Mouse (Mus musculus) neural tube, embryonic 11.5 days (tissue): Measurements from ENCODE around the gene Ralbp1. TPM values are rescaled to one million over a fixed set of nuclear protein-coding genes. Genes with fewer than 3 reads are reported as not detected.

Source experiments
- ATAC-seq: fragments of 200-750 bp; cut with Nextera tagmentation; 2 replicates; pipeline ENCODE4 v1.8.0; 2017; ENCODE audit warnings: moderate number of reproducible peaks, mild to moderate bottlenecking, moderate TSS enrichment, moderate library complexity; ENCODE audit not compliant: insufficient read depth, low FRiP score, low TSS enrichment
- DNase-seq: peaks from one replicate; pipeline ENCODE4 v3.0.0-alpha.2; 2015; ENCODE audit warnings: low spot score
- H3K27ac ChIP-seq: fragments of 300-500 bp; sonication (generic); 2 replicates; pipeline ENCODE4 v1.5.1; 2014; ENCODE audit warnings: low read depth, mild to moderate bottlenecking, low read length
- H3K27me3 ChIP-seq: fragments of 300-500 bp; sonication (generic); 2 replicates; pipeline ENCODE4 v1.6.1; 2014; ENCODE audit warnings: mild to moderate bottlenecking, low read length, mixed read lengths; ENCODE audit not compliant: control insufficient read depth, insufficient read depth
- H3K36me3 ChIP-seq: fragments of 300-500 bp; sonication (generic); 2 replicates; pipeline ENCODE4 v1.6.1; 2014; ENCODE audit warnings: mild to moderate bottlenecking, low read length, moderate library complexity, mixed read lengths; ENCODE audit not compliant: control insufficient read depth, insufficient read depth
- H3K4me1 ChIP-seq: fragments of 300-500 bp; sonication (generic); 2 replicates; pipeline ENCODE4 v1.6.1; 2014; ENCODE audit warnings: low read length, mixed read lengths; ENCODE audit not compliant: control insufficient read depth, insufficient read depth
- H3K4me2 ChIP-seq: fragments of 300-500 bp; sonication (generic); 2 replicates; pipeline ENCODE4 v1.6.1; 2014; ENCODE audit warnings: low read depth, mild to moderate bottlenecking, moderate library complexity
- H3K4me3 ChIP-seq: fragments of 300-500 bp; sonication (generic); 2 replicates; pipeline ENCODE4 v1.5.1; 2014; ENCODE audit warnings: low read depth, low read length
- H3K9ac ChIP-seq: fragments of 300-500 bp; sonication (generic); 2 replicates; pipeline ENCODE4 v1.6.1; 2014; ENCODE audit warnings: mild to moderate bottlenecking, low read length
- H3K9me3 ChIP-seq: fragments of 300-500 bp; sonication (generic); 2 replicates; pipeline ENCODE4 v1.6.1; 2016; ENCODE audit warnings: low read length; ENCODE audit not compliant: control insufficient read depth
- WGBS: fragments of 180-500 bp; shearing (Covaris S2); extraction: QIAGEN DNeasy Blood & Tissue Kit; methylation state at CpG from one replicate; pipeline ENCODE4 v1.1.7; 2014; 5-methylcytosine and 5-hydroxymethylcytosine counted together
- polyA plus RNA-seq: library from polyadenylated mRNA; unstranded; fragments of >200 nt; fragmentation: Nextera tagmentation; extraction: Ambion mirVana; gene quantifications from 2 replicates; pipeline ENCODE4 v1.2.1, GENCODE M21; 2014

Ralbp1 gene
- polyA plus RNA-seq, 1 experiment from 2014 or later = 50.1 TPM

- Histone ChIP-seq H3K4me2 (no peak overlapping the region), H3K27ac (no peak overlapping the region), H3K36me3 (no peaks in the 10 kb centered on the region), H3K4me3 (no peak overlapping the region), H3K9me3 (no peaks in the 10 kb centered on the region), H3K27me3 (no peaks in the 10 kb centered on the region), H3K9ac (no peak overlapping the region), H3K4me1 (peaks cover 7% of the 10 kb centered on the region; the same call in 1 of the 2 replicates)
- WGBS = 90% methylated on average over 10 of the region's 10 CpGs
- ATAC-seq (no peak), DNase-seq (no peak)
Measured at GRCm38 (mm10) chr17:65869720-65870119, 15.9 kb downstream of the Ralbp1 start.

- Histone ChIP-seq H3K9me3 (no peaks in the 10 kb centered on the region), H3K27me3 (no peaks in the 10 kb centered on the region), H3K4me1 (peaks cover 7% of the 10 kb centered on the region; the same call in 1 of the 2 replicates), H3K36me3 (no peaks in the 10 kb centered on the region), H3K27ac (no peak overlapping the region), H3K4me3 (no peak overlapping the region), H3K4me2 (no peak overlapping the region), H3K9ac (no peak overlapping the region)
- ATAC-seq (no peak), DNase-seq (no peak)
- 92% methylated on average over 5 of the region's 5 CpGs for WGBS
Measured at GRCm38 (mm10) chr17:65867996-65868395, 17.6 kb downstream of the Ralbp1 start.

- no peak overlapping the region for H3K9ac ChIP-seq
- no peaks in the 10 kb centered on the region for H3K27me3 ChIP-seq
- no peak overlapping the region for H3K4me2 ChIP-seq
- 83% methylated on average over 3 of the region's 3 CpGs for WGBS
- no peak overlapping the region for H3K4me3 ChIP-seq
- no peaks in the 10 kb centered on the region for H3K36me3 ChIP-seq
- H3K27ac ChIP-seq = no peak overlapping the region
- H3K4me1 ChIP-seq = no peaks in the 10 kb centered on the region
- H3K9me3 ChIP-seq = no peaks in the 10 kb centered on the region
- DNase-seq (no peak), ATAC-seq (no peak)
Measured at GRCm38 (mm10) chr17:65866201-65866600, 19.4 kb downstream of the Ralbp1 start.

- no peaks in the 10 kb centered on the region for H3K9me3 ChIP-seq
- H3K4me2 ChIP-seq = no peak overlapping the region
- ATAC-seq = no peak
Measured at GRCm38 (mm10) chr17:65865265-65865664, 20.3 kb downstream of the Ralbp1 start.

GRCm38 (mm10) chr17:65864742-65865141 is 20.9 kb downstream of the Ralbp1 start:
- no peak overlapping the region for H3K4me2 ChIP-seq
- H3K27me3 ChIP-seq = no peaks in the 10 kb centered on the region
- H3K9ac ChIP-seq = no peak overlapping the region
- no peaks in the 10 kb centered on the region for H3K9me3 ChIP-seq
- no peaks in the 10 kb centered on the region for H3K36me3 ChIP-seq
- ATAC-seq = no peak
- H3K4me3 ChIP-seq = no peak overlapping the region
- H3K4me1 ChIP-seq = no peaks in the 10 kb centered on the region
- no peak overlapping the region for H3K27ac ChIP-seq
- WGBS = 49% methylated on average over 4 of the region's 4 CpGs
- no peak for DNase-seq

More at GRCm38 (mm10) chr17:65865265-65865664, 20.3 kb downstream of the Ralbp1 start:
- H3K4me3 ChIP-seq = no peak overlapping the region
- H3K27me3 ChIP-seq = no peaks in the 10 kb centered on the region
- DNase-seq = no peak
- H3K36me3 ChIP-seq = no peaks in the 10 kb centered on the region
- H3K27ac ChIP-seq = no peak overlapping the region
- H3K9ac ChIP-seq = no peak overlapping the region
- H3K4me1 ChIP-seq = no peaks in the 10 kb centered on the region

GRCm38 (mm10) chr17:65863830-65864229 is 21.8 kb downstream of the Ralbp1 start:
- 97% methylated on average over 12 of the region's 12 CpGs for WGBS
- ATAC-seq = no peak

GRCm38 (mm10) chr17:65862579-65862978 is 23.0 kb downstream of the Ralbp1 start:
- Histone ChIP-seq H3K9ac (no peak overlapping the region), H3K27me3 (no peaks in the 10 kb centered on the region), H3K9me3 (no peaks in the 10 kb centered on the region), H3K4me3 (no peak overlapping the region), H3K4me1 (no peaks in the 10 kb centered on the region), H3K27ac (no peak overlapping the region), H3K4me2 (no peak overlapping the region), H3K36me3 (no peaks in the 10 kb centered on the region)
- DNase-seq (peak; percentile 55), ATAC-seq (no peak)
- 62% methylated on average over 4 of the region's 4 CpGs for WGBS

More at GRCm38 (mm10) chr17:65863830-65864229, 21.8 kb downstream of the Ralbp1 start:
- H3K4me3 ChIP-seq = no peak overlapping the region
- H3K36me3 ChIP-seq = no peaks in the 10 kb centered on the region
- H3K9ac ChIP-seq = no peak overlapping the region
- no peaks in the 10 kb centered on the region for H3K27me3 ChIP-seq
- no peak overlapping the region for H3K4me2 ChIP-seq
- no peaks in the 10 kb centered on the region for H3K4me1 ChIP-seq
- DNase-seq = no peak
- H3K27ac ChIP-seq = no peak overlapping the region
- no peaks in the 10 kb centered on the region for H3K9me3 ChIP-seq

GRCm38 (mm10) chr17:65857617-65858016 is 28.0 kb downstream of the Ralbp1 start:
- H3K4me1 ChIP-seq = no peaks in the 10 kb centered on the region
- H3K27me3 ChIP-seq = no peaks in the 10 kb centered on the region
- no peak for DNase-seq
- no peak overlapping the region for H3K9ac ChIP-seq
- H3K4me3 ChIP-seq = no peak overlapping the region
- ATAC-seq = no peak
- no peaks in the 10 kb centered on the region for H3K9me3 ChIP-seq
- WGBS = 91% methylated on average over 4 of the region's 4 CpGs
- peaks cover 2% of the 10 kb centered on the region; the same call in 1 of the 2 replicates for H3K36me3 ChIP-seq
- H3K27ac ChIP-seq = no peak overlapping the region
- H3K4me2 ChIP-seq = no peak overlapping the region

- WGBS = 95% methylated on average over 4 of the region's 4 CpGs
- Histone ChIP-seq H3K9ac (no peak overlapping the region), H3K27ac (no peak overlapping the region), H3K9me3 (no peaks in the 10 kb centered on the region), H3K27me3 (no peaks in the 10 kb centered on the region), H3K4me2 (no peak overlapping the region), H3K4me1 (no peaks in the 10 kb centered on the region), H3K4me3 (no peak overlapping the region), H3K36me3 (peaks cover 4% of the 10 kb centered on the region; the same call in 1 of the 2 replicates)
- DNase-seq (no peak), ATAC-seq (no peak)
Measured at GRCm38 (mm10) chr17:65854006-65854405, 31.6 kb downstream of the Ralbp1 start.
